Mouse (Mus musculus) kidney, postnatal 36 days (tissue): ENCODE data around the gene Slu7.

ENCODE experiments used
- DNase-seq, 2 experiments: peaks; one replicate each; pipeline ENCODE4 v3.0.0; 2021 to 2022; ENCODE audit warnings: mixed read lengths in 2 of 2

The Slu7 gene

DNA sequence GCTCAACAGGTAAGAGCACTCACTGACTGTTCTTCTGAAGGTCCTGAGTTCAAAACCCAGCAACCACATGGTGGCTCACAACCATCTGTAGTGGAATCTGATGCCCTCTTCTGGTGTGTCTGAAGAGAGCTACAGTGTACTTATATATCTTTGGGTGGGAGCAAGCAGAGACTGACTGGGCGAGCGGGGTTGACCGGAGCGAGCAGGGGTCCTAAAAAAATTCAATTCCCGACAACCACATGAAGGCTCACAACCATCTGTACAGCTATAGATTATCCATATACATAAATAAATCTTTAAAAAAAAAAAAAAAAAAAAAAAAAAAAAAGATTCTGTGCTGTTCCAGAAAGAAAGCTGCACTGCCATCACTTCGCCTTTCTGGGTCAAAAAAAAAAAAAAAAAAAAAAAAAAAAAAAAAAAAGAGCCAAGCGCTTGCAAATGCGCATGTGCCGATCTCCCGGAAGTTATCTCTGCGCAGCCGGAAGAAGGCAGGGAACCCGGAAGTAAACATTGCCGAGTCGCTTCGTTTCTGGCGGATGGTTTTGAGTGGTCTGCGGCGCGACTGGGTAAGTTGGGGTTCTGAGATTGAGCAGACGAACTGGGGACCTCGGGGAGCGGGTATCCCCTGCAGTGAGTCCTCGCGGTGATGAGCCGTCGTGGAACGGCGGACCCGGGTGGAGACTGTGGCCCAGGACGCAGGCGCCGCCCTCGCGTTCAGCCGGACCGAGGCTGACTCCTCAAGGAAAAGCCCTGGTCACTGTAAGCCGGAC lies at the start of gene Slu7:
Gene Slu7 (plus strand): TSS at position 491 of the 770 bp plus-strand sequence.
- peak; percentile 76 to 84 for DNase-seq

DNA sequence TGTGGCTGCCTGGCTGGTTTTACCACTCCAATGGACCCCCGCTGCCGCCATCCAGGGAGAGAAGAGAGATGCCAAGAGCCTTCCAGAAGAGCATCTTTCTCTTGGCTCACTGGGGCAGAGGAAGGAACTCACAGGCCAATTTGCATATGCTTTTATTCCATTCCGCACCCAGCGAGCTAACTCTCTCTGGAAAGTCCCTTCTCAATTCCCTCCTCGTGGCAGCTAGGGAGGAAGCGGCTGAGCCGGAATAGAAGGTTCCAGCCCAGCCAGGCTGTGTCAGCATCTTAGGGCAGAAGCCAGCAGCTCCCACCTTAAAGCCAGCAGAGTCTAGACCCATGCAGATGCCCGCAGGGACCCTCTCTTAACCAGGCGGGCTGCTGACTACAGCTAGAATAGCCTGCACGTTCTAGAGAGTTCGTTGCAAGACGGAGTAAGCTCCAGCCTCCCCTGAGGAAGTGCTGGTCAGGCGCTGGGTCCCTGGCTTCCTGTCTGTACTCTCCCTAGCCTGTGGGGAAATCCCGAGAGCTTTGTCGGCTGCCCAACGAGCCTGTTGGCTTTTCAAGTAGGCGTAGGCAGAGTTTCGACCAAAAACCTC lies 48.4 kb upstream of the Slu7 start:
- peak; percentile 54 to 69 for DNase-seq

DNA sequence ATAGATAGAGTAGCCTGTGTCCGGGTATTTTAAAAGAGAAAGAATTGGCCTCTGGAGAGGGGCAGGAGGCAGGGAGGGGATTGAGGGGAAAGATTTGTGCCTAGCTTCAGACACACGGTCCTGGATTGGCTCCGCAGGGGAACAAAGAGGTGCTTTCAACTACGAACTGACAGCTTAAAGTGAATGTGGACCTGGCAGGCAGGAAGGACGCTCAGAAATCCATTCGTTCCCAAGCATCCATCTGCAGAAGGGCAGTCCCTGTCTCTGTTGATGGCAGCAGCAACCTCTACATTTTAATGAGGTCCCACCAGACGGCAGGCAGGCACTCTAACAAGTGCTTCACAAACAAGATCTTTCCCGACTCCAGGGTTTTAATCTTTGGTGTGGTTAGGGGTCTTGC lies 47.8 kb upstream of the Slu7 start:
- DNase-seq, result peak in 1 of 2 experiments; percentile 14

DNA sequence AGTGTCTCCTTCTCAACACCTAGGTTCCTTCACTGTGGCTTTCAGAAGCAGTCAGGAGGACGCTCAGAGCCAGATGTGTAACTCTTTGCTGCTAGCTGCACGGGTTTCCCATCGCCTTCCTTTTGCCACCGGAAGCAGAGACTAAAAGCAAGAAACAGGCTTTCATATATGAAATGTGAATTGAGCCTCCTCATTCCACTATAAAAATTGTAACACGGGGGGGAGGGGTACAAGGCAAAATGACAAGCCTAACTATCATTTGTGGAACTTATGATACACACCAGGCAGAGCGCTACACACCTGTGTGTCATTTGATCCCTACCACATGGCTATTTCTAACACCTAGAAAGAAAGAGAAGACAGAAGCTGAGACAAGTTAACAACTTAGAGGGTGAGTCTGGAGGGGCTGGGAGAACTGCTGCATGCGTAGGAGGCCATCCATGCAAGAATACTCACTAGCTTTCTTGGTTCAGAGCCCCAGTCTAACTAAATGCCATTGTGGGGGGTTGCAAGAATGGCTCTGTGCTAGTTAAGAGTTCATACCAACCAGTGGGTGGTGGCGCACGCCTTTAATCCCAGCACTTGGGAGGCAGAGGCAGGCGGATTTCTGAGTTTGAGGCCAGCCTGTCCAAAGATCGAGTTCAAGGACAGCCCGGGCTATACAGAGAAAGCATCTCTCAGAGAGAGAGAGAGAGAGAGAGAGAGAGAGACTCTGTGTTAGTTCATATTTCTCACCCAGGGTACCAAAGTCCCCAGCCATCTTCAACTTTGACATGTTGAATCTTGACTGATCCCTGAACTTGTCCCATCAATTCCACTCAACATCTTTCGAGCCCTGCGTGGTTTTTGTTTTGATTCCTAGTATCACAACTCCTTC lies 46.3 kb upstream of the Slu7 start:
- DNase-seq, result no peak

DNA sequence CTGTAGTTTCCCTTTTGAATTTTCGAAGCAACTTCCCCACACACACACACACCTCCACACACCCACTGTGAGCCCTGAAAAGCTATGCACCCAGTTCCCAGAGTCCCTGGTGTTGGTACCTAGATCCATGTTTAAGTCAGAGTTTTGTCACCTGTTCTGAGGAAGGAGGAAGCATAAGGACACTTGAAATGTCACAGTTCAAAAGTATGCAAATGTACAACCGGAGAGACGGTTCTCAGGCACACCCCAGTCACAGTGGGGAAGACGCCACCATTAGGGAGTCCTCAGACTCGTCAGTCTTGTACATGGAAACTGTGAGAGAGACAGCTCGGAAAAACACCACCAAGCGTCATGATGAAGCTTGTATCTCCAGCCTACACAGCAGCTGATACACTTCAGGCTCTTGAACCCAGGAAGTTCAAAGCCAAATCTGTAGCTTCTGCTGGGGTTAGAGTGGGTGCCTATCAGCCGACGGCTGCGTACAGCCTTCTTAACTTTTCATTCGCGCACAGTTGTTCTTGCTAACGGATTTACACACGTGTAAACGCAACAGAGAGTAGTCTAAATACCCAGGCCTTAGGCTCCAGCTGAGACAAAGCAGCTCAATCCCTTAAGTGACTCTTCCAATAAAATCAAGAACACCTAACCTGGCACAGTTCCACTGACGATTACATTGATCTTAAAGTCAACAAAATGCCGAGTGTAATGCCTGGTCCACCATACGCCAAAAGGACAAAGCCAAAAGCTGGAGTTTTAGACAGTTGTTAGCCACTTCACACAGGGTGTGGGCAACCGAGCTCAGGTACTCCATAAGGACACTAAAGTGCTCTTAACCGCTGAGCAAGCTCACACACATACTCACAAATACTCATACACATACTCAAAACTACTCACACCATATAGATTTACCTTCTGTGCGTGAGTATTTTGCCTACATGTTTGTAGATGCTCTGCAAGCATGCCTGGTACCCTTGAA lies 45.1 kb upstream of the Slu7 start:
- no peak for DNase-seq

DNA sequence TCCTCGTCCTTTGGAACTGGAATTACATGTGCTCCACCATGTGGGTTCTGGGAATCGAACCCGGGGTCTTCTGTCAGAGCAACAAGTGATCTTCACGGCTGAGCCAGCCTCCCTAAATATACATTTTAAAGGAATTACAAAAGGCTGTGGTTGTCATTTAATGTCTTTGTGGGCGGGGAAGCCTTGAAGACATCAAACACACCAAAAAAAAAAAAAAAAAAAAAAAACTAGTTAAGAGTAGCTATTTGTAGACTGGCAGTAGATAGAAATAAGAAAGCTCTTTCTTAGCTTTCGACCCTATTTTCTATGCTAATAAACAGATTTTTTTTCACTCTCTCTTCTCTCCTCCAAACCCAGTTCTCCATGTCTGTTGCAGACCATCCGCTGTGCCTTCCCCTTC lies 44.4 kb upstream of the Slu7 start:
- DNase-seq, result no peak

DNA sequence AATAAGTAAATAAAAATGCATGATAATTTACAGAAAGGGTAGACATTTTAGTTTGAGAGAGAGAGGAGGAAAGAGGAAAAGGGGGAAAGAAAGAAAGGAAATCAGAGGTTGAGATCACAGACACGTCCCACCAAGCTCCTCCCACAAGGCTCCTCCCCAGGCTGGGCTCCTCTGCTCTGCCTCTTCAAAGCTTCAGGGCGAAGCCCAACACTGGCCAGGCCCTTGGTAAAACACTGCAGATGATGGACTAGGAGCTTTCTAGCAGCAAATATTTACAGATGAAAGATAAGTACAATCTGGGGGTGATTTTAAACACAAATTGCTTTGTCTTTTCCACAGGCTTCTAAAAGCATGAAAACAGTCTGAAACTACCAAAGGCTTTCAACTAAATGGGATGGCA lies 40.8 kb upstream of the Slu7 start:
- DNase-seq, result no peak

DNA sequence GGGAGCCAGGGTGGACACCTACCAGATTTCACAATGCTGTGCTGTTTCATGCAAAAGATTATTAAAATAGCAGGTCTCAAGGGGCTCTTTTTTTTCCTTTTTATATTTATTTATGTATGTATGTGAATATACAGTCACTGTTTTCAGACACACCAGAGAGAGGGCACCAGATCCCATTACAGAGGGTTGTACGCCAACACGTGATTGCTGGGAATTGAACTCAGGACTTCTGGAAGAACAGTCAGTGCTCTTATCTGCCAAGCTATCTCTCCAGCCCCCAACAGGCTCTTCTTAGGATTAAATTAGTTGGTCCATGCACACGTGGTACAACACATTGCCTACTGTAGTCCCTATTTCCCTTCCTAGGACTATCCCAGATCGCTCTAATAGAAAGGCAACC lies 40.2 kb upstream of the Slu7 start:
- DNase-seq, result no peak

DNA sequence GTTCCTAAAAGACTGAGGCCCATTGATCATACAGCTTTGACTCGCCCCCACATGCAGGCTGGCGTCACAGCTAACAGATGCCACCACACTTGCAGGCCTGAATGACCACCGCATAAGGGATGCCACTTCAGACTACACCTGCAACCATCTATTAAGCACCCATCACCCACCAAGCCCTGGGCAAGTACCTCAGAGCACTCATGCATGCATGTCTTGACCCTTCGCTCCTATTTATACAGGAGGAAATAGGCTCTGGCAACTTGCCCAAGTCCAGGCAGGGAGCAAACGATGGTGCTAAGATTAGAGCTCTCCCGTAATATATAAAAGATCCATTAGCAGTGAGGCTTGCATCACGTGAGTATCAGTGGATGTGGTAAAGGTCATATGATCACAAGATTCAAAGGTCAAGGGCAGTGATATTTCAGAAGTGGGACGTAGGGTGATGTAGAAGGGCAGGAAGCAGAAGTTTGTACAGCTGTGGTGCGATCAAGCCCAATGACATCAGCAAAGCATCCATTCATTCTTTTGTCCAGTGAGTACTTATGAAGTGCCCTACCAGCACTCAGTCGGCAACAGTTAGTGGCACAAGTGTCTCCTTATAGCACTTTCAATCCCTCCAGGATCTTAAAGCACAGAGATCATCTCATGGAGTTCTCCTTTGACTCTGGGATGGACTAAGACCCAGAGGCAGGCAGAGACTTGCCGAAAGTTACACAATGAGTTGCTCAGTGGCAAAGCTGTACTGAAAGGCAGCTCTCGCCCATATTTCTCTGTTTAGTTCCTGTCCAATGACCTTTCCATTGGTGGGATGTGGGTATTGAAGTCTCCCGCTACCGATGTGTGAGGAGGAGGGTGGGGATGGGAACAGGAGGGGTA lies 38.2 kb upstream of the Slu7 start:
- DNase-seq, result peak; percentile 29 to 64

DNA sequence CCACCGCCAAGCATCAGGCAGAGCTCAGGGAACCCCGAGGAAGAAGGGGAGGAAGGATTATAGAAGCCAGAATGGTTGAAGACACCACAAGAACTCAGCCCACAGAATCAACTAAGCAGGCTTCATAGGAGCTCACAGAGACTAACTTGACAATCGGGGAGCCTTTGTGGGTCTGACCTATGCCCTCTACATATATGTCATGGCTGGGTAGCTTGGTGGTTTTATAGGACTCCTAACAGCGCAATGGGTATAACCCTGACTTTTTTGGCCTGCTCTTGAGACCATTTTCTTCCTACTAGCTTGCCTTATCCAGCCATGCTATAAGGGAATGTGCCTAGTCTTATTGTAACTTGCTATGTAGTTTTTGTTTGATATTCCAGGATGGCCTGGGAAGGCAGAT lies 37.3 kb upstream of the Slu7 start:
- DNase-seq, result no peak

DNA sequence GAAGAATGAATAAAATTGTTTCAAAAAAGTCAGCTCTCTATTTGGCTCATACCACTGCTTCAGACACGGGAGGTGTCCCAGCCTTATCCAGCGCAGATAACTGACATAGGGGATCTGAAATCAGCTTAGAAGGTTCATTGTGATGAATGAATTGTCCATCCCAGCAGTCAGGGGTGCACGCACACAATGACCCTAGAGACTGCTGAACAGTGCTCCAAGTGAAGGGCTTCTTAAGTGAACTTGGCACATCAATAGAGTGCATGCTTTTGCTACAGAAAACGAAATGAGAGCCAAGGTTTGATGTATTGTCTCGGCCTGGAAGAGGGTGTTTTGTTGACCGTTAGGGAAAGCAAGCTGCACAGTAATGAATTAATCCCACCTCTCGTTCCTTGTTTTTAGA lies 36.9 kb upstream of the Slu7 start:
- no peak for DNase-seq

DNA sequence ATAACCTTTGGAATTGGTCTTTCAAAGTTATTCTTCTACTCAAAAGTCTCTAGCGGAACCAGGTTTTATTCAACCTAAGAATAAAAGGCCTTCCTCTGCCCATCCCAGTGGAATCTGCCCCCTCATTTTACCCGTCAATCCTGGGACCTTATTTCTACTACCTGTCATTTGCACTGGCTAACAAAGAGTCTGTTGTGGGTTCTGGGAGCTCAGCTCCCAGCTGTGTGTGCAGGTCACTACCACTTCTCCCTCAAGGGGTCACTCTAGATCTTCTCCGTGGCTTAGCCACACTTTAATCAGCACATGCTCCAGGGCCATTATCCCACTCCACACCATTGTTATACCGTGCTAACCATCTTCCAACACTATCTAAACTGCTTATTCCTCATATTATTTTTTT lies 34.2 kb upstream of the Slu7 start:
- DNase-seq, result peak; percentile 46 to 64

DNA sequence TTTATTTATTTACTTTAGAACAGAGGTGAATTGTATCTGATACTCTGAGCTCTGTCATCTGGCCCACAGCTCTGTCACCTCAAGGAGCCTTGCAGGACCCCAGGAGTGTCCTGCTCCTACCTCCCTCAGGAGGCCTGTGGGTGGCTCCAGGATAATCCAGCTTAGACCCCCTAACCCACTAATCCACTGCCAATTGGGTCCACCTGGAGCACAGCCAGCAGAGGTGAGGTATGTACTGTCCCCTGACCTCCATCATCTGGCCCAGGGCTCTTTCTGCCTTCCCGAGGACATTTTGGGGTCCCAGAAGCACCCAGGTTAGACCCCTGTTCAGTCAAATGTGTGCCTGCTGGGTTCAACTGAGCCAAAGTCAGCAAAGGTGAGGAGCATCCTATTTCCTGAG lies 33.4 kb upstream of the Slu7 start:
- DNase-seq, result no peak

DNA sequence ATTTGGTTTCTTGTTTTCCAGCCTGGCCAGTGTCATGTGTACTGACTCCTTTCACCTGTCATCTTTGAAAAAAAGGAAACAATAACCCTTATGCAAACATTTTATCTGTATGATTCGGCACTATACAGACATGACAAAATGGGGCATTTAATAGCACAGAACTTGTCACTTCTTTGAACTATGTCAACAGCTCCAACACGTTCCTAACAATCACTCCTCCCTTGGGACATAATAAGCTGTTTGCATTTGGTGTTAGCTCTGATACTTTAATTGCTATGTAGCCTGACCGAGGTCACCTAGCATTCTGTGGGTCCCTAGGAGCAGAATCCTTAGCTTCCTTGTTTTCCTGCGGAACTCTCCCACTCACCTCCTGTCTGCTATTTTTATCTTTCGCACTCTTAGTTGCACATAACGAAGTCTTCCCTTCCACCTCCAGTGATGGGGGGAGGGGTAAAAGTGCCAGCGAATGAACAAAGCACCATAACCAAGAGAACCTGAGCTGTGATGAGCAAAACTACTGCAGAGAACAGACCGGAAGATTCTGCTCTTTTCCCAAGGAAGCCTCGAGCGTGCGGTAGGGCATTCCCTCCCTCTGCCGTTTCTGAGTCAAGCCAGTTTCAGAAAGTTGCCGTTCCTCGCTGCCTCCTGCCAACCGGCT lies 29.3 kb upstream of the Slu7 start:
- DNase-seq, result no peak

DNA sequence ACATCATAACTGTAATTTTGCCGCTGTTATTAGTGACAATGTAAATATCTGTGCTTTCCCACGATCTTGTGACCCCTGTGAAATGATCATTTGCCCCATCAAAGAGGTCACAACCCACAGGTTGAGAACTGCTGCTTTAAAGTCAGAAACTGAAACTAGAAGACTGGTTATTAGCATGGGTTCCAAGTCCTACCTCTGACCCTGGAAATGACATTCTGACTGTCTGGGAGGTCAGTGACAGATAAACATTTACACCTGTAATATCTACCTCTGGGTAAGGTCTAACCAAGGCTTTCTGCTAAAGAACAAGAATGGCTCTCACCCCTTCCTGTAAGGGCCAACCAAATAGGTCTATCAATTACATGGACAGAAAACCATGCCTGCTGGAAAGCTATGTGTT lies 24.7 kb upstream of the Slu7 start:
- DNase-seq, result no peak

DNA sequence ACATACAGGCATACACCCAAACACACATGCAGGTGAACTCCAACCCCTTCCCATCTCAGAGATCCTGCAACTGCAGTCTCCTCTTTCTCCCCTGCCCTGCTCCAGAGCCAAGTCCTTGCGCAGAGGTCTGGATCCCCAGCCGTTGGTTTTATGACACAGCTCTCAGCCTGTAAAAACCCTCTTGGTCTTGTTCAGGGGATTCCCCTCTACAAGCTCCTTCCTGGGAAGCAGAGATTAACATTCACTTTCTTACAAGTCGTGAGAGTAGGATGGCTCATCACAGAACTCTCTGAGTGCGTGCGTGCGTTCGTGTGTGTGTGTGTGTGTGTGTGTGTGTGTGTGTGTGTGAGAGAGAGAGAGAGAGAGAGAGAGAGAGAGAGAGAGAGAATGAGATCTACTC lies 23.3 kb upstream of the Slu7 start:
- DNase-seq, result no peak

DNA sequence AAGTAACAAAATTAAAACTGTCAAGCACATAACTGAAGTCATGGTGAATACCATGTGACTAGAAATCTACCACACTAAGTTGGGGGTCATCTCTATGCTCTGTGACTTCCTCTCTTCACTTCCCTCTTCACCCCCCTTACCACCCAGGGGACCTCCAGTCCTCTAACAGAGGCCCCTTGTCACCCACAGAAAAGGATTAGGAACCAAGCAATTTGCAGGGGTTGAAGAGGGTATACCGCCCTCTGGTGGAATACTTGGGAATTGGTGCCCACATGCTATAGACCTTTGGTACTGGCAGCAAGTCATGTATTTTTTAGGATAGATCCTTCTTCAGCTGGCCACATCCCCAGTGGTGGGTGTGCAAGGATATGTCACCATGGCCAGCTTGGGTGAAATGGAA lies 22.1 kb upstream of the Slu7 start:
- peak; percentile 52 to 85 for DNase-seq

DNA sequence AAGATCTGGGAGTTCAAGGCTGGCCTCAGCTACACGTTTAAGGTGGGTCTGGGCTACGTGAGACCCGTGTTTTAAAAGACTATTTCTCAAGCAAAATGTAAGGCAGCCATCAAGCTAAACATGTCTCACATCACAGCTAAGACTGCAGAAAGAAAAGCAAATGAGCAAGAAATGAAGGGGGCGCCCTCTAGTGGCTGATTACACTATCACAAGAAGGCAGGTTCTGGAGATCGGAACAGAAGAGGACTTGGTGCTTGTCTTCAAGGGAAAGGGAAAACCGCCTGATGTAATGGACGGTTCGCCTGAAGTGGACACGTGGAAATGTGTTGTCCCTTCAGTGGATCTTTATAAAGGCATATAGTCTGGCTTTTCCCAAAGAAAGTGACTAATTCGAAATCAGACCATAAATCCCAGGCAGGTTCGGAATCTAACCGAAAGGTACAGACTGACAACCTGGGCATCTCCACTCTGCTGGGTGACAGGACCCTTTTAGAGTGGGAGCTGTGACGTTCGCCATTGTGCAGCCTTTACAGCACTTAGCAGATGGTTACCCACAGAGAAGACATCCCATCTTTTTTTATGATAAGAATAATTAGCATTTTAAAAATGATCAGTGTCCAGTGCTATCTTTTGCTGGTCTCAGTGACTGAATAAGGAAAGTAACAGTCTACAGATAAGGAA lies 20.6 kb upstream of the Slu7 start:
- peak; percentile 75 to 89 for DNase-seq

DNA sequence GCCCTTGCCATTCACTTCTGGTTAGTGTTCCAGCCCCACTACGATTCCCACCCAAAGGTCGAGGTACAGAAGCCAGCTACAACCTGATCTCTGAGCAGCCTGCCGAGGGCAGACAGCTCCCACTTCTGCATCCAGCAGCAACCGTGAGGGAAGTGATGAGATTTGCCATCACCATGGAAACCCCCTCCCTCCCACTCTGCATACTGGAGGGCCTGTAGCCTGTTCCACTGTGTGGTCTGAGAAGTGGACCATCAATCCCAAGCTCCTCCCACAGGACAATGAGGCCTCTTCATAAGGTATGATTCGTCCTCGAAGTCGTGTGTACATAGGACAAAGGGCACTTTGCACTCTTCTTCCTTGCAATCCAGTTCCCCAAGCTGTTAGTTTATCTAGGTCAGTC lies 16.3 kb upstream of the Slu7 start:
- DNase-seq, result no peak

DNA sequence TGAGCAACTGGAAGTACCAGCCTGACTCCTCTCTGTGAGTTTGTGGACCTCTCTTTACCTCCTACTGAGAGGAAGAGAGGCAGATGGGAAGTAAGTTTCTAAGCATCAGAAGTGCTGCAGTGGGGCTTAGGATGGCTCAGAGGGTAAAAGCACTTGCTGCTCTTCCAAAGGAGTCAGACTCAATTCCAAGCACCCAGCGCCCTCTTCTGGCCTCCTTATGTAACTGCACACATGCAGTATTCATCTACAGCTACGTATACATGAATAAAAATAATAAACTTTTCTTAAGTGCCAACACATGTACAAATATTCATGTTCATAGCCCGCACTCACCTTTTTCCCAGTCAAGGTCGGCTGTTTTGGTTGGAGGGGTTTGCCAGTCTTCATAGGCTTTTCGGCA lies 9.2 kb upstream of the Slu7 start:
- no peak for DNase-seq
